Mouse (Mus musculus): ENCODE data around the gene Gm9821.

Gene Gm9821

GRCm38 (mm10) chr2:91926949-91927348 is 18.6 kb upstream of the Gm9821 start, which contains the start of gene Chrm4:
TSS of gene Chrm4 (plus strand) at chr2:91927249.
- no peak for DNase-seq (ENCODE audit: low spot score in 2 of 2)

DNA sequence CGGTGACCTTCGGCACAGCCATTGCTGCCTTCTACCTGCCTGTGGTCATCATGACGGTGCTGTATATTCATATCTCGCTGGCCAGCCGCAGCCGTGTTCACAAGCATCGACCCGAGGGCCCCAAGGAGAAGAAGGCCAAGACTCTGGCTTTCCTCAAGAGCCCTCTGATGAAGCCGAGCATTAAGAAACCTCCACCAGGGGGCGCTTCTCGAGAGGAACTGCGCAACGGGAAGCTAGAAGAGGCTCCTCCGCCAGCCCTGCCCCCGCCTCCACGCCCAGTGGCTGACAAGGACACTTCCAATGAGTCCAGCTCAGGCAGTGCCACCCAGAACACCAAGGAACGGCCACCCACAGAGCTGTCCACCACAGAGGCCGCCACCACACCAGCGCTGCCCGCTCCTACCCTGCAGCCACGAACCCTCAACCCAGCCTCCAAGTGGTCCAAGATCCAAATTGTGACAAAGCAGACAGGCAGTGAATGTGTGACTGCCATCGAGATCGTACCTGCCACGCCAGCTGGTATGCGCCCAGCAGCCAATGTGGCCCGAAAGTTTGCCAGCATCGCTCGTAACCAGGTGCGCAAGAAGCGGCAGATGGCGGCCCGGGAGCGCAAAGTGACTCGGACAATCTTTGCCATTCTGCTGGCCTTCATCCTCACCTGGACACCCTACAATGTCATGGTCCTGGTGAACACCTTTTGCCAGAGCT is 17.5 kb upstream of the Gm9821 start:
- peak; percentile 80 to 85 for DNase-seq (ENCODE audit: low spot score in 2 of 2)

DNA sequence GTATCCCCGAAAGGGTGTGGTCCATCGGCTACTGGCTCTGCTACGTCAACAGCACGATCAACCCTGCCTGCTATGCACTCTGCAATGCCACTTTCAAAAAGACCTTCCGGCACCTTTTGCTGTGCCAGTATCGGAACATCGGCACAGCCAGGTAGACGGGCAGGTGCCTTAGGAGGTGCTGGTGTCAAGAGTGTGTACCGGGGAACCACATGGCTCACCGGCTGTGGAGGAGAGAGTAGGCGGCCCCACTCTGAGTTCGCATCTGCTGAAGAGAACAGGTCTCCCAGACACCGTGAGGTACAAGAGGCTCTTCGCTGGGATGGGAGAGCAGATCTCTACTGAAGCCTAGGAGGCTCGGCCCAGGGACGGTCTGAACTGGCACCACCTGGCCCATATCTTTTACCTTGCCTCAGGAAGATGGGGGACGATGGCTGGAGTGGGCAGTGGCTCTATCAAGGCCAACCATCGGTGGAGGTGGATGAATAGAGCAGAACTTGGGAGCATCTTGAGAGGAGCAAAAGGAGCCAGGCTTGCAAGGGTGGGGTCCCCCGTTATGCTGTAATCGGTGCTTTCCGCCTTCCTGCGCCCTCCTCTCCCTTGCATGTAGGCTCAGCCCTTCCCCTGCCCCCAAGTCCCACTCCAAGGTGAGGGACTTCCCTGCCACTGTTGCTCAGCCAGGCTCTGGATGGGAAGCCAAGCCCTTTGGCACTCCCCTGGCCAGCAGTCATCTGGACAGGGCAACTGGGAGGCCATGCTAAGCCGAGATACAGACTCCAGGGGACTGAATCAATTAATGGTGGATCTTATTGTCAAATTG is 16.8 kb upstream of the Gm9821 start:
- DNase-seq (ENCODE audit: low spot score in 2 of 2) = peak; percentile 37 to 65

DNA sequence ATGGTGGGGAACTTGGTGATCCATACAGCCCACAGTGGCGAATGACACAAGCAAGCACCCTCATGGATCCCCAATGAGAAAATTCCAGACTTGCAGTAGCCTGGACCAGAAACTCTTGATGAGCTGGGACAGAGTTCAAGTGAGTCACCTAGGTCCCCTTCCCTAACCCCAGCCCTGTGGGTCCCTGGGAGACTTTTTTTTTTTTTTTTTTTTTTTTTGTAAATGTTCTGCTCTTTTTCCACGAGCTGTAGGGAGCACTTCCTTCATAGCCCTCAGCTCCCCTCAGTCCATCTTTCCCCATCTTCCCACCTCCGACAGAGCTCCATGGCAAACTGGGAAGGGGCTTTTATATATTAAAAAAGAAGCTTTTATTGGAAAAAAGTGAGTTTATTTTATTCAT is 16.0 kb upstream of the Gm9821 start:
- DNase-seq (ENCODE audit: low spot score in 2 of 2) = no peak

- peak; percentile 66 to 68 for DNase-seq (ENCODE audit: low spot score in 2 of 2)
Measured at GRCm38 (mm10) chr2:91929936-91930335, 15.6 kb upstream of the Gm9821 start.

GRCm38 (mm10) chr2:91930761-91931291 is 14.7 kb upstream of the Gm9821 start:
- DNase-seq (ENCODE audit: low spot score in 2 of 2) = peak; percentile 36 to 50

- peak; percentile 62 to 68 for DNase-seq (ENCODE audit: low spot score in 2 of 2)
Measured at GRCm38 (mm10) chr2:91931328-91932159, 14.0 kb upstream of the Gm9821 start.

GRCm38 (mm10) chr2:91932160-91932711 is 13.3 kb upstream of the Gm9821 start, which contains the start of gene Mdk:
TSS of gene Mdk (minus strand) at chr2:91932297.
- peak; percentile 34 to 41 for DNase-seq (ENCODE audit: low spot score in 2 of 2)

- DNase-seq (ENCODE audit: low spot score in 2 of 2) = peak; percentile 25 to 40
Measured at GRCm38 (mm10) chr2:91932737-91933350, 12.7 kb upstream of the Gm9821 start.

DNA sequence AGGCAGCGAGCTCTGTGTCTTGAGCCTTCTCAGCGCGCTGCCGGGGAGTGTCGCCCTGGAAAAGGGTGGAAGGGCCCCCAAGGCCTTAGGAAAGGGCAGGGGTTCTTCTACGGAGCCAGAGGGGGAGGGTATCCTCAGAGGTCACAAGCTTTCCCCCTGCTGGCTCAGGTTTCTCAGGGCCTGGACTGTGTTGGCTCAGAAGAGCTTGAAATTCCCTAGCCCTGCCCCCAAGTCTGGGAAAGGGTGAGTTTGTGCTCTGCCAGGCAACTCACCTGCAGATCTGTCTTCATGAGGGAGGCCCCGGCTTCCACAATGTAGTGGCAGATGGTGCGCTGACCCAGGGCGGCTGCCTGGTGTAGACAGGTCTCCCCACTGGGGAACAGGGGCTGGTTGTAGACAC is 12.0 kb upstream of the Gm9821 start:
- DNase-seq (ENCODE audit: low spot score in 2 of 2) = peak in 1 of 2 experiments; percentile 25

DNA sequence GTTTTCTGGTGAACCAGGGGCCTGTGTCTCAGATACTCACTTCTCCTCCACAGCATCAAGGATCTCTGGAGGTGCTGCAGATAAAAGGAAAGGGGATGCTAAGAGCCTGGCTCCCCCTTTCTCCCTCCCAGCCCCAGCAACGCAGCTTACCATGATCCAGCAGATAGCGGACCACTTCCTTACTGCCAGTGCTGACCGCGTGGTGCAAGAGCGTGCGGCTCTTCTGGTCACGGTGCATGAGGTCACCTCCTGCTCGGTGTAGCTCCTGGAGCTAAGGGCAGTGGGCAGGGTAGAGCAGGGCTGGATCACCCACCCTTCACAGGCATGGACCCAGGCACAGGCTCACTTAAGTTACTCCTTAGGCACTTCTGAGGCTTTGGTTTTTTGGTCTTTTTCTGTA is 11.5 kb upstream of the Gm9821 start:
- peak in 1 of 2 experiments; percentile 23 for DNase-seq (ENCODE audit: low spot score in 2 of 2)

- peak in 1 of 2 experiments; percentile 26 for DNase-seq (ENCODE audit: low spot score in 2 of 2)
Measured at GRCm38 (mm10) chr2:91934826-91935525, 10.5 kb upstream of the Gm9821 start.

DNA sequence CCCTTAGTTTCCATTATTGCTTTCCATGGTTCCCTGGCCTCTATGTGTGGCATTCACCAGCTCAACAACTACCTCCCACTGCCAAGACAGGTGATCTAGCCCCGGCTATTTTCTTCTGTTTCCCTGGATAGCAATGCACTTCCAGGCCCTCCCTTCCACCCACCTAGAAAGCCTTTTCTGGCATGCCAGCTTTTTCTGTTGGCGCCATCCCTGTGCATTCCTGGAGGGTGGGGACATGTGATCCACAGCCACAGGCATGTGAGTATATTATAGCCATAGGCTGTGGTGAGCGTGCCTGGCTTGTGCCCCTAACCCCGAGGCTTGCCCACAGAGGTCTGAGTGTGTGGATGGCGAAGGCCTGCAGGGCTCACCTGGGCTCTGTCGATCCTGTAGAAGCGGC is 9.3 kb upstream of the Gm9821 start:
- DNase-seq (ENCODE audit: low spot score in 2 of 2) = peak; percentile 43 to 57

- peak in 1 of 2 experiments; percentile 23 for DNase-seq (ENCODE audit: low spot score in 2 of 2)
Measured at GRCm38 (mm10) chr2:91939303-91939935, 6.1 kb upstream of the Gm9821 start.

DNA sequence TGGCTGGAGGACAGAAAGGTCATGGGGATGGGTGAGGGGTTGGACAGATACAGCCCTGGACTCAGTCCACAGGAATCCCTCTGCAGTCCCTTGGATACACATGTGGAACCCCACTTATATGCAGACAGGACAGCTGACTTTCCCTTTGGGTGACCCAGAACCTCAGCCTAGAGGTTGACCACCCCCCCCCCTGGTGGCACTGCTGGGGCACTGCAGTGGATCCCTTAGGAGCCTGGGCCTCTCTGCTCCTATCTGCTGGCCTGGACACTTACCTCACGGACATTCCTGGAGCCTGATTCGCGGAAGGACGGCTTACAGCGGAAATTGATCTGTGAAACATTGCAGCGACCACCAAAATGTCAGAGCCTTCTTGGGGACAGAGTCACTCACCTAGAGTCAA is 3.1 kb upstream of the Gm9821 start:
- no peak for DNase-seq (ENCODE audit: low spot score in 2 of 2)

DNA sequence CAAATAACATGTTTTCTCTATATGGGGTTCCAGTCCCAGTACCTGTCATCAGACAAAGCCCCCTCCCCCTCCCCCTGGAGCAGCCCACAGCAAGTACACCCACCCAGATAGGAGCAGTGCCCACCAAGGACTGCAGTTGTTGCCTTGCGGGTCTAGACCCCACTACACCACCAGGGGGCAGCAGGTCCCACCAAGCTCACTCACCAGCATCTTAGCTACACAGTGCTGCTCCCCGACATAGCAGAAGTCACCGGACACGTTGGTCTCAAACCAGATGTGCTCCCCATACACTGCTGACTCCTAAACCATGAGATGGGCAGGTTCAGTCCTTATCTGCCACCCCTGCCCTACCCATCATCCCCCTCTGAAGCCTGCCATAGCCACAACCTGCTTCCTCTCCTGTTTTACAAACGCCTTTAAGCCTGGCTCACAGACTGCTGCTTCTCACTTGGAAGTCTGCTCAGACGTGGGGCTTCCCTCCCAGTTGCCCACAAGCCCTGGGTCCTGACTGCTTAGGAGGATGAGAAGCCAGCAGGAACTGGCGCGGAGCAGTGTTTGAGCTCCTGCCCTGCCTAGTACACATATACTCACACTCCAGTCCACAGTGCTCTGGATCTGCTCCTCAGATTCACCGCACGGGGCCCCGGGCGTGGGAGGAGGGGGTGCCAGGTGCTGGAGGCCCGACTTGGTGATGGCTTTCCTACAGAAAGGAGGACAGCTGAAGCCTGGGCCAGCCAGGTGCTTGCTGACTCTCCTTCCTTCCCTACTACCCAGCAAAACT is 1.1 kb upstream of the Gm9821 start:
- DNase-seq (ENCODE audit: low spot score in 2 of 2) = peak; percentile 84 to 86

DNA sequence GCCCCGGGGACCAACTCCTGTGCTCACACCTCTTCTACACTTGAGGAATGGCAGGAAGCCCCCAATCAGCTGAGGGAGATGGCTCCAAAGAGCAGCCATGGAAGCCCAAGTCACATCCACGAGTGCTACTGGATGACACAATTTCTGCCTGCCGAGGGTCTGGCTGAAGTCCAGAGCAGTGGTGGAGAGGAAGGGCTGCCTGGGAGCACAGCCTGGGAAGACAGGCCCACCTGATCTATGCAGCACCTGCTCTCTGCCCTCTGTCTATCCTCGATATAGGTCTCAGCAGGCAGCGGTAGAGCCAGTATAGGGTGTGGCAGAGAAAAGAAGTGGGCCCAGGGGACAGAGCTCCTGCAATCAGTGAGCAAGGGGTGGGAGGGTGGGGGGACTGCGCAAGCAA is 1.3 kb downstream of the Gm9821 start:
- DNase-seq (ENCODE audit: low spot score in 2 of 2) = peak in 1 of 2 experiments; percentile 42

GRCm38 (mm10) chr2:91947397-91948150 is 2.1 kb downstream of the Gm9821 start:
- DNase-seq (ENCODE audit: low spot score in 2 of 2) = no peak

All from right cerebral cortex, postnatal 10 days (tissue).